Mouse (Mus musculus): ENCODE measurements at regions not wholly inside any gene's neighbourhood (a gene's known extent, or its start where the extent isn't known, plus 50 kb on each side); places are given as distances from the start of the nearest gene placed in this dataset.

- no peak for DNase-seq (ENCODE audit: extremely low read depth, insufficient read length, low spot score)
Measured at GRCm38 (mm10) chr6:51086347-51086746, 346.1 kb upstream of the Nfe2l3 start.

- no peak for DNase-seq (ENCODE audit: extremely low read depth, insufficient read length, low spot score)
Measured at GRCm38 (mm10) chr6:51087806-51088205, 344.7 kb upstream of the Nfe2l3 start.

- DNase-seq (ENCODE audit: extremely low read depth, insufficient read length, low spot score), result no peak
Measured at GRCm38 (mm10) chr6:51088641-51089372, 343.7 kb upstream of the Nfe2l3 start.

GRCm38 (mm10) chr6:51093196-51093595 is 339.3 kb upstream of the Nfe2l3 start:
- DNase-seq (ENCODE audit: extremely low read depth, insufficient read length, low spot score), result no peak

GRCm38 (mm10) chr6:51094304-51094703 is 338.2 kb upstream of the Nfe2l3 start:
- no peak for DNase-seq (ENCODE audit: extremely low read depth, insufficient read length, low spot score)

GRCm38 (mm10) chr6:51097488-51097887 is 335.0 kb upstream of the Nfe2l3 start:
- DNase-seq (ENCODE audit: extremely low read depth, insufficient read length, low spot score), result no peak

GRCm38 (mm10) chr6:51100341-51100740 is 332.1 kb upstream of the Nfe2l3 start:
- DNase-seq (ENCODE audit: extremely low read depth, insufficient read length, low spot score), result no peak

- DNase-seq (ENCODE audit: extremely low read depth, insufficient read length, low spot score), result no peak
Measured at GRCm38 (mm10) chr6:51103236-51103635, 329.2 kb upstream of the Nfe2l3 start.

GRCm38 (mm10) chr6:51104336-51104735 is 328.1 kb upstream of the Nfe2l3 start:
- DNase-seq (ENCODE audit: extremely low read depth, insufficient read length, low spot score), result no peak

- no peak for DNase-seq (ENCODE audit: extremely low read depth, insufficient read length, low spot score)
Measured at GRCm38 (mm10) chr6:51108336-51108956, 324.0 kb upstream of the Nfe2l3 start.

GRCm38 (mm10) chr6:51110596-51110995 is 321.9 kb upstream of the Nfe2l3 start:
- no peak for DNase-seq (ENCODE audit: extremely low read depth, insufficient read length, low spot score)

GRCm38 (mm10) chr6:51114604-51115333 is 317.7 kb upstream of the Nfe2l3 start:
- no peak for DNase-seq (ENCODE audit: extremely low read depth, insufficient read length, low spot score)

- peak; percentile 48 for DNase-seq (ENCODE audit: extremely low read depth, insufficient read length, low spot score)
Measured at GRCm38 (mm10) chr6:51118833-51119535, 313.5 kb upstream of the Nfe2l3 start.

- DNase-seq (ENCODE audit: extremely low read depth, insufficient read length, low spot score), result peak; percentile 4
Measured at GRCm38 (mm10) chr6:51119691-51120302, 312.7 kb upstream of the Nfe2l3 start.

GRCm38 (mm10) chr6:51122941-51123340 is 309.5 kb upstream of the Nfe2l3 start:
- DNase-seq (ENCODE audit: extremely low read depth, insufficient read length, low spot score), result no peak

GRCm38 (mm10) chr6:51127851-51128250 is 304.6 kb upstream of the Nfe2l3 start:
- no peak for DNase-seq (ENCODE audit: extremely low read depth, insufficient read length, low spot score)

GRCm38 (mm10) chr6:51129096-51129495 is 303.4 kb upstream of the Nfe2l3 start:
- peak; percentile 53 for DNase-seq (ENCODE audit: extremely low read depth, insufficient read length, low spot score)

GRCm38 (mm10) chr6:51129591-51129990 is 302.9 kb upstream of the Nfe2l3 start:
- DNase-seq (ENCODE audit: extremely low read depth, insufficient read length, low spot score), result peak; percentile 54

GRCm38 (mm10) chr6:51144762-51145161 is 287.7 kb upstream of the Nfe2l3 start:
- DNase-seq (ENCODE audit: extremely low read depth, insufficient read length, low spot score), result no peak

GRCm38 (mm10) chr6:51145863-51146262 is 286.6 kb upstream of the Nfe2l3 start:
- no peak for DNase-seq (ENCODE audit: extremely low read depth, insufficient read length, low spot score)

GRCm38 (mm10) chr6:51148821-51149220 is 283.6 kb upstream of the Nfe2l3 start:
- DNase-seq (ENCODE audit: extremely low read depth, insufficient read length, low spot score), result no peak
